Mouse (Mus musculus): ENCODE measurements around the gene Gli3.

The Gli3 gene

DNA sequence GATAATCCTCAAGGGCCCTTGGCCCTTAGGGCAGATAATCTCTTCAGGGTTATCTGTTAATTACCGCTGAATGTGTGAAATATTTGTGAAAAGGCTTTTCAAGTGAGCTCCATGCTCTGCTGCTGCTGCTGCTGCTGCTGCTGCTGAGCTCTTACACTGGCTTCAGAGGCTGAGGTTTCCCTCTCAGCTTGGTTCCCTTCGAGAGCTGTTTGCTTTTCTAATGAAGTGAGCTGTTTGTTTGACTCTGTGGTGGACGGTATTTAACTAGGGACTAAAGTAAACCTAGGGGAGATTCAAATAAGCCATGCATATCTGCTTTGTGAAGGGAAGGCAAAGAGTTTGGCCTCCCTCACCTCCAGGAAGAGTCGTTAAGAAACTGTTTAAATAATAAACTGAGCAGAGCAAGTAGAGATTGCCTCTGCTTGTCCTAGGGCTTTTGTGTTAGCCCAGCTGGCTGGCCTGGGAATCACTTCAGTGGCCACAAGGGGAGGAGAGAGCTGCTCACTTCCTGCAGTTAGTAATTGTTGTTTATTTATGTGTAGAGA lies 139.7 kb downstream of the Gli3 start:
- in situ Hi-C loops (cut with MboI; ENCODE audit: low pct_unique_long_range_greater_than_20kb in 1 of 2, low sequenced_read_pairs in 2 of 2, unreplicated experiment in 1 of 2), result no loop called here

DNA sequence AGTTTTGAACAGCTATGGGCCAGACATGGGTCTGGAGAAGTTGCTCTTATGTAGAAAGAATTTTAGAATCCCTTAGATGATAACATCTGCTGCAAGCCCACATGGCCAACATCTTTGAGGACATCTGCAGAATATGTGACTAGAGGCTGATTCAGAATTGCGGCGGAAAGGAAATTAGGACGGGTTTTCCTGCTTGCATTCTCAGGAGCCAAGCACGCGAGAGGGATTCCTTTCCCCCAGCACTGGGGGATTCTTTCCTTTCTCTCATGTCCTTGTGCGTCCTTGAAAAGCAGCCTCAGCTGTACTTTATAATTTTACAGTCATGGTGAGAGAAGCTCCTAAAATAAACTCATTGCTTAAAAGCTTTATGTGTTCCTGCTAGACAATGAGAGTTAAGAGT lies 141.0 kb downstream of the Gli3 start:
- in situ Hi-C loops (cut with MboI; ENCODE audit: low pct_unique_long_range_greater_than_20kb in 1 of 2, low sequenced_read_pairs in 2 of 2, unreplicated experiment in 1 of 2), result no loop called here

DNA sequence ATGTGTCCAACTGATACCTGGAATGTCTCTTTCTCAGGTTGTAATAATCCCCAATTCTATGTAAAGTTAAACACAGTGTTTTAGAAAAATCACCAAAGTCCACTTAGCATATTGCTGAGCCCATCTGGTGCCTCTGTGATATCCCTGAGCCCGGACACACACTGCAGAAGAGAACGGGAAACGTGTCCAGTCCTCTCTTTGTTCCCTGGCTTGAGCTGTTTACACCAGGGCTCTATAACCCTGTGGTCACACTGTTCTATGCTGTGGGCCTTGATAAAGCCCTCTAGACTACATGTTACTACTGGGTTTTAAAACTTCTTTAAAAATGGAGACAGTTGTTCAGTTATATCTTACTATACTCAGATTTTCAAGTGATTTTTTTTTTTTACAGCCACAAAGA lies 154.4 kb downstream of the Gli3 start:
- in situ Hi-C loops (cut with MboI; ENCODE audit: low pct_unique_long_range_greater_than_20kb in 1 of 2, low sequenced_read_pairs in 2 of 2, unreplicated experiment in 1 of 2), result no loop called here

DNA sequence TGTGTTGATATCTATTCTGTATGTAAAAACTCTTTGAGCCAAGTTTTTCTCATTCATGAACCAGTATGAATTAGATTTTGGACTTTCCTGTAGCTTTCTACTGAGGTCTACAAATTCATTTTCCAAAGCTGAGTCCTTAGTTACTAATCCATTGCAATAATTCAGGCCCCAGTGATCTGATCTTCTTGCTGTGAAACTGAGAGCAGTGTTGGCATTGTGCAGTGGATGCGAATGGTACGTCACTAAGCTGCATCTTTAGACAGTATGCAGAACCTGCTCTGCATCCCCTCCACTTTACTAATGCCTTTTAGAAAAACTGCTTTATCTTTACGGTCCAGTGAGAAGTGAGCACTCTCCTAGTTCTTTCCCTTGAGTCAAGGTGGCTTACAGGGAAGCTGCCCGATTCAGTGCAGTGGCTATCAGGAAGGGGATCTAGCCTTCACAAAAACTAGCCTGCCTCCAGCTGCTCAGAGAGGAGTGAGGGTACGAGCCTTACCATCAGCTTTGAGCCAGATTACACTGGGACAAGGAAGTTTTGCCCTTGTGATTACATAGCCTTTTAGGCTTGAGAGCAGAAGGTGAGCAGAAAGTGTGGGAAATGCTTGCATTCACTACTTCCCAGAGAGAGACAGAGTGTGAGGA lies 155.1 kb downstream of the Gli3 start:
- in situ Hi-C loops (cut with MboI; ENCODE audit: low pct_unique_long_range_greater_than_20kb in 1 of 2, low sequenced_read_pairs in 2 of 2, unreplicated experiment in 1 of 2), result no loop called here

DNA sequence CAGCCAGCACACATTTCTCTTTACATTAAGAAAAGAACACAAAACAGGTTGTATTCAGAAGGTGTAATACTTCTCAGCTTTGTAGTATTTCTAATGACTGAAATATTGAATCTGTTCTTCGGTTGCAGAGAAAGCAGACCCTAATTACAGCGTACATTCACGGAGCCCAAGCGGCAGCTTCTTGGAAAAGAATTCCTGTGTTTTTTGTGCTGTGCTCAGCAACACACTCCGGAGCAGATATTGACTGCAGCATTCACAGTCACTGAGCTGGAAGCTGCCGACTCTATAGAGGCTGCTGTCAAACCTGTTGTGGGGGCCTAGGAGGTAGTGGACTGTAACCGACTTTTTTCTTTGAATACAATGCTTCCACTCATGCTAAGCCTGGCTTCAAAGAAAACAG lies 158.0 kb downstream of the Gli3 start:
- in situ Hi-C loops (cut with MboI; ENCODE audit: low pct_unique_long_range_greater_than_20kb in 1 of 2, low sequenced_read_pairs in 2 of 2, unreplicated experiment in 1 of 2), result no loop called here

DNA sequence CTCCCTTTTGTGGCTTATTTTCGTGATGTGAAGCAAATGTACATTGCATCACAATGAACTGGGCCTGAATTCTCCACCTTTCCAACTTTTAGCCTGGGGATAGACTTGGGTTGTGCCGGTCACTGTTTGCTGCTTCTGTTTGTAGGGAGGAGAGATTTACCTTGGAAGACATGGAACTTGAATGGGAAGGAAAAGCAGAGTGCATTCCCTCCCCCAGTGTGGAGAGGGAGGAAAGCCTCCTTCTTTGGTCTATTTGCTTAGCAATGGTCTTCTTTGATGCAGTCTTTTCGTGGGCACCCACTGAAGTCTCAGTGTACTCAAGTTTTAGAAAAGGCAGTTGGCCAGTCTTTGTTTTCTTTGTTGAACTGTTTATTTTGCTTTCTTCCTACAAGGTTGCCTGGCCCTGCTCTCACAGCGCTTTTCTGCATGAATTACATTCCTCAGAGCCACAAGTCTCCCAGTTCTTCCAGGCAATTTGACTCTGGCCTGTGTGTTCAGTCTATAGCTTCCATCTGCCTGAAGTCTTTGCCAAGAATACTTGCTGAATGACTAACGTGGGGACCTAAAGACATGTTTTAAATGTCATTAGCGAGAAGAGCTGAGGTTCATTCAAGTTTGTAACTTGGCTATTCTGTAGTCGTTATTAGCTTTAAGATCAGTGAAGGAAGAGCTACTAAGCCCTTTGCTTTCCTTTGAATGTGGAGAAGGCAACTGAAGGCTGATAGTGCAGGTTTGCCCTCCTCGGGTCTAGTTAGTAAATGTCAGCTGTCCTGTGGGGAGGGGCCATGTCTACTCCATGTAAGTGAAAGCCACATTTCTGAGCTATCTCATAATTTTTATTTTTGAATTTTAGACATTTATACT lies 161.7 kb downstream of the Gli3 start:
- in situ Hi-C loops (cut with MboI; ENCODE audit: low pct_unique_long_range_greater_than_20kb in 1 of 2, low sequenced_read_pairs in 2 of 2, unreplicated experiment in 1 of 2), result no loop called here

DNA sequence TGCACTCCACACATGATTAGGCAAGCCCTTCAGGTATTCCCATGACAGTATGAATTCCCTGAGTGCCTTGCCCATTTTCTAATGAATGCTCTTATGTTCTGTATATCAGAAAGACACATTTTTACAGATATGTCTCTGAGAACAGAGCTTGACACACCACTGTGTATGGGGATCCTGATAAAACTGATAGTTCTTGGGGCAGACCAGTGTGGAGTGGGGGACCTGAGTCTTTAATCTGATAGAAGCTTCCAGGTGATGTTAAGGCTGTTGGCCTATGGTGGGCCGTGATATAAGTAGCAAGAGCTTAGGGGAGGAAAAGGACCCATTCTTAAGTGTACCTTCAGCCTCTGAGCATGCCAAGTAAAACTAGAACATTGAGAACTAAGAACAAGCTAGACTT lies 178.5 kb downstream of the Gli3 start:
- in situ Hi-C loops (cut with MboI; ENCODE audit: low pct_unique_long_range_greater_than_20kb in 1 of 2, low sequenced_read_pairs in 2 of 2, unreplicated experiment in 1 of 2), result no loop called here

DNA sequence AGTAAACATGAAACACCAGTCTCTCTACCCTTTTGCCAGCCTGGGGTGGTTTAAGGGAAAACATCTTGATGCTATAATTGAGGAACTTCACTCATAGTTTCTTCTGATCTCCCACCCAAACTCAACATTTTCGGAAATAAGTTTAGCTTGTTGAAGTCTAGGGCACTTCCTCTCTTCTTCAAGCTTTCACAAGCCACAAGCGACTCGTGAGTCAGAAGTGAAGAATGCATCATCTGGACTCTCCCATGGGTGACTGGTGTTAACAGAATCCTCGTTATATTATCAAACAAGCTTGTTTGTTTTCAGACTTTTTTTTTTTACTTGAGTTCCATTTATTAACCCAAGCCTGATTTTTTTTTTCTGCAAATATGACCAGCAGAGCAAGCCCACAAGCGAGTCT lies 197.5 kb downstream of the Gli3 start:
- in situ Hi-C loops (cut with MboI; ENCODE audit: low pct_unique_long_range_greater_than_20kb in 1 of 2, low sequenced_read_pairs in 2 of 2, unreplicated experiment in 1 of 2), result no loop called here

DNA sequence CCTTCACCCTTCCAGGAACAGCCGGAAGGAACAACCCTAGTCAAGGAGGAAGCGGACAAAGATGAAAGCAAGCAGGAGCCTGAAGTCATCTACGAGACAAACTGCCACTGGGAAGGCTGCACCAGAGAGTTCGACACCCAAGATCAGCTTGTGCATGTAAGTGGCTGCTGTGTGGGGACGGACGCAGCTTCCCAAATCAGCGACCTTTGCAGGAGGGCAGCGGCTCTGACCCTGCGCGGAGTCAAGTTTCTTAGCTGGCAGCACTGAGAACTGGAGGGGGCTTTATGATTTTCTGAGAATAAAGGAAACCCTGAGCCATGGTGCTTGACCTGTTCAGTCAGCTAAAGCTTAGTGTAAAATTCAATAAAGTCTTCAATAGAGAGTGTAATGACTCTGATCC lies 199.3 kb downstream of the Gli3 start:
- in situ Hi-C loops (cut with MboI; ENCODE audit: low pct_unique_long_range_greater_than_20kb in 1 of 2, low sequenced_read_pairs in 2 of 2, unreplicated experiment in 1 of 2), result no loop called here

DNA sequence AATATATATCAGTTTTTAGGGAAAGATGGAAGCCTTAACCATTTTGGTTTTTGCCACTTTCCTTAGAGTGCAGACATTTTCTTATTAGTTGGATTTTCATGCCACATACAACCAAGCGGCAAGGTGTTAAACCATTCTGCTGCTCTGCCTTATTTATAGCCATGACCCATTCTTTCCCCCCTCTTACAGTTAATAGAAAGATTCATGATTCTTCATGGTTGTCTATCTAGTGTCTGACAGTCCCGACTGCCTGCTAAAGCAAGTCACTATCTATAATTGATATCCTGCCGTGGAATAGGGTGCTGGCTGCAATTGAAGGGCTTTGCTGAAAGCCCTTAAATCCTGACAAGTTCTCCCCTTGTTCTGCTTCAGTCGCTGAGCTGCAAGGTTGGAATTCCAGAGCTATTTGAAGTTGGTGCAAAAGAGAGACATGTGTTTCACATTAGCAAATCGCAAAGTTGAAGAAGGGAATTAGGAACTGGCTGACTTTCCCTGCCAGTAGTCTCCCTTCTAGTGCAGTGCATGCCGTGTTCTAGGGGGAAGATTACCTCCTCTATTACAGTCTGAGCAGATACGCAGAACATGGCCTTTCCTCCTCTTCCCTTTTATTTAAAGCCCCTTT lies 201.7 kb downstream of the Gli3 start:
- in situ Hi-C loops (cut with MboI; ENCODE audit: low pct_unique_long_range_greater_than_20kb in 1 of 2, low sequenced_read_pairs in 2 of 2, unreplicated experiment in 1 of 2), result no loop called here

DNA sequence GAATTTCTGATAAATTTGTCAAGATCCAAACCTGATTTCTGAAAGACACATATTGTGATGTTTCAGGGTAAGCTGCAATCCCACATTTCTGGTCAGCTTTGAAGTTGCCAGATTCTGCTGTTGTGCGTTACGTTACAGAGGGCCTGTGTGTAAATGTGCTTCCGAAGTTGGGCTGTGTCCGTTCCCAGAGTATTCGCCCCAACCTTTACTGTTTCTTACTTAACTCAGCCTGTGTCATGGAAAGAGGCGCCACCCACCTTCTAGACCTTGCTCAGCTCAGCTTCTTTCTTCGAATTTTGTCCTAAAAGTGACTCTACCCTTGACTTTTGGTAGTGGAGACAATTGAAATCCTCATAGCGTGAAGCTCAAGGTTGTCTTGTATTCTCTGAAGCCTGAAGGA lies 202.5 kb downstream of the Gli3 start:
- in situ Hi-C loops (cut with MboI; ENCODE audit: low pct_unique_long_range_greater_than_20kb in 1 of 2, low sequenced_read_pairs in 2 of 2, unreplicated experiment in 1 of 2), result no loop called here

DNA sequence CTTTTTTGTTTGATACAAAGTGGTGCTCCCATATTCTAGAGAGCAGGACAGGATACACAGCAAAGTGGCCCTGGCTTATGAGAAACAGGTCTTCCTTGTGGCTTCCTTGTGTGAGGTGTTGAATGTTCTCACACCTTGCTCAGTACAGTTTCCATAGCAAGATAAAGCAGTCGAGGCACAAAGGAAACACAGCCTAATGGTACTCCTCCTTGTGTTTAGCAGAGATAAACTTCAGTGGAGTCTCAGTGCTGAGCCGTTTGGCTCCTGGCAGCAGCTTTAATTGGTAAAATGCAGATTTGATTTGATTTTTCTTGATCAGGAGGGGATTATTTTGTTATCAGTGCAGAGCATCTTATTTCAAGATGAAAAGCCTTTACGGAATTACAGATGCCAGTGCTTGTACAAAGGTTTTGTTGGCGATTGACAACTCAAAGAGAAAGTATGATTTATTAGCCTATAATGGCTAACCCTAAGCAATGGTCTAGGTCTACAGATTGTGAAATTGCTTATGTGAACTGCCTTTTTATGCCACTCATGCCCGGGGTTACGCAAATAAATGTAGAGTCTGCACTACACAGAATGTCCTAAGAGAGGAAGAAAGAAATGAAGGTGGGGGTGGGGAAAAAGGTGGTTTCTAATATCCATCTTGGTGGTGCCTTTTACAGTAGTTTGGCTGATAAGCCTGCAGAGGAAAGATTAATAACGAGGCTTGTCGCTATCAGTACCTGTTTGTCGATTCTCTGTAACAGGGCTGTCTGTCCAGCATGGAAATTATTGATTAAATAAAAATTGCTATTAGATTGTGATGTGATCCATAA lies 207.3 kb downstream of the Gli3 start:
- in situ Hi-C loops (cut with MboI; ENCODE audit: low pct_unique_long_range_greater_than_20kb in 1 of 2, low sequenced_read_pairs in 2 of 2, unreplicated experiment in 1 of 2), result no loop called here

DNA sequence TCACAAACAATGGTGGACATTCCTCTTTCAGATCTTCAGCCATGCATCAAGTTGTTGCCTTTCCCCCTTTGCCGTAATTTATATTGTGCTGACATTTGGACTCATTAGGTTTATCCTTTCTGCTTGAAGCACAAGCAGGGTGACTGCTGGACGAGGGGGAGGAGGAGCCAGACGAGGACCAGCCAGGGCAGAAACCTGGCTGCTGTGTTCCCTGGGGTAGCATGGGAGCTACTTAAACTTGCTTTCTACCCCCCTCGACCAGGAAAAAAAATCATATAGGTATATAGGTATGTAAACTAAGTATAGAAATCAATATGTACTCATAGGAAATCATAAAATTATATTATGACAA lies 207.9 kb downstream of the Gli3 start:
- in situ Hi-C loops (cut with MboI; ENCODE audit: low pct_unique_long_range_greater_than_20kb in 1 of 2, low sequenced_read_pairs in 2 of 2, unreplicated experiment in 1 of 2), result no loop called here

DNA sequence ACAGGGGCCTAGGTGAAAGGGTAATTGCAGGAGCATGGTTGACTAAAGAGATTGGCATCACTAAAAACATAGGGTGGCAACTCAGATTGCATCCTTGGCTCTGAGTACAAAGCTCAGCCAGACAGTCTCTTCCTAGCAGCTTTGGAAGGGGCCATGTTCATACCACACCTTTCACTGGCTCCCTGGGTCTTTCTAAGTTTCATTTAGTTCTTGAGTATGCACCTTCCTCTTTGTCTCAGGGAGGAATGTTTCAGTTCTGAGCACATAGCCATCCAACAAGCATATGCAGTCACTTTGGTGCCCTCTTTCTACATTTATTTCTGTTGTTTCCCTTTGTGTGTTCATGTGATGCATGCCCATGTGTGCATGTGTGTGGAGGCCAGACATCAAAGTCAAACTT lies 212.4 kb downstream of the Gli3 start:
- in situ Hi-C loops (cut with MboI; ENCODE audit: low pct_unique_long_range_greater_than_20kb in 1 of 2, low sequenced_read_pairs in 2 of 2, unreplicated experiment in 1 of 2), result no loop called here

DNA sequence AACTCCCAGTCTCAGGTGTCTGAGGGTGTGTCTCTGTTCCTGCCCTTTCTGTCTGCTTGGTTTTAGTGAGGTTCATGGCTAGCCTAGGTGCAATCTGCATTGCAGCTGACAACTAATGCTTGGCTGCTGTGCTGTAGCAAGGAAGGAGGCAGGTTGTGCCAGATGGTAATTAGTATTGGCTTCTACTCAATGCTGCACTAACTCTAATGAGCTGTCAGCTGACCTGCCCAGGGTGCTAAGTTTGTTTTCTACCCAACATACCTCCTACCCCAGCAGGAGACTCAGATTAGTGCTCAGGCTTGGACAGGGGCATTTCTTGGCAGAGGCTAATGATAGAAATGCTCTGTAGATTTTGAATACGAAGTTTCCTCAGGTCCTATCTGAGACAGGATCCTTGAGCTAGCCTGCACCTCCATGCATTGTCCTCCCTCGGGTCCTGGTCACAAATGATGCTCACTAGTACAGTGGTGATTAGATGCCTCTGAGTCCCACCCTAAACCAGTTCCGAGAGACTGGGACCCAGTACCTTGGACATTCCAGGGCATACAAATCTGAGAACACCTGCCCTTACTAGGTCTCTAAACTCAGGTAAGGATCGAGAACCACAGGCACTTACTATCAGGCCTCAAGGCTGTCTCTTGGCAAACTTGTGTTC lies 214.2 kb downstream of the Gli3 start:
- in situ Hi-C loops (cut with MboI; ENCODE audit: low pct_unique_long_range_greater_than_20kb in 1 of 2, low sequenced_read_pairs in 2 of 2, unreplicated experiment in 1 of 2), result no loop called here

DNA sequence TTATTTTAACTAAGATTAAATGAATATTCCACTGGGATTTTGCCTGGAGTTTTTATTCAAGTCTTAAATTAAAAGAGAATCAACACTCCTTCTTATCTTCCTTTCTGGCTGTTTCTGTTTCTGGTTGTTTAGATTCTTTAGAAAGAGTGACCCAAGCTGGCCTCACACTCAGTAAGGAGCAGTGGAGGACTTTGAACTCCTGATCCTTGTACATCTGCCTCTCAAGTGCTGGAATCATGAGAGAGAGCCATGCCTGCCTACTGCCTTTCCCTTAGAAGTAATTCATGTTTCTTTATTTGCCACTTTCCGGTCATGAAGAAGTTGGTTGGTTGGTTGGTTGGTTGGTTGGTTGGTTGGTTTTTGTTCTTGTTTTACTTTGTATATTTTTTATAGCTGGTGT lies 218.5 kb downstream of the Gli3 start:
- in situ Hi-C loops (cut with MboI; ENCODE audit: low pct_unique_long_range_greater_than_20kb in 1 of 2, low sequenced_read_pairs in 2 of 2, unreplicated experiment in 1 of 2), result no loop called here

DNA sequence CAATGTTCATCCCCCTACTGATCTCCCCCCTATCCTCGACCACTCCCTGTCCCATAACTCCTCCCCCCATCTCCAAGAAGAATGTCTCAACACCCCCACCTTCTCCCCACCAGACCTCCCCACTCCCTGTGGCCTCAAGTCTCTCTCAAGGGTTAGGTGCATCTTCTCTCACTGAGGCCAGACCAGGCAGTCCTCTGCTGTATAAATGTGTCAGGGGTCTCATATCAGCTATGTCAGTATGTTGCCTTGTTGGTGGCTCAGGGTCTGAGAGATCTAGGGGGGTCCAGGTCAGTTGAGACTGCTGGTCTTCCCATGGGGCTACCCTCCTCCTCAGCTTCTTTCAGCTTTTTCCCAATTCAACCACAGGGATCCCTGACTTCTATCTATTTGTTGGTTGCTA lies 220.0 kb downstream of the Gli3 start:
- in situ Hi-C loops (cut with MboI; ENCODE audit: low pct_unique_long_range_greater_than_20kb in 1 of 2, low sequenced_read_pairs in 2 of 2, unreplicated experiment in 1 of 2), result no loop called here

DNA sequence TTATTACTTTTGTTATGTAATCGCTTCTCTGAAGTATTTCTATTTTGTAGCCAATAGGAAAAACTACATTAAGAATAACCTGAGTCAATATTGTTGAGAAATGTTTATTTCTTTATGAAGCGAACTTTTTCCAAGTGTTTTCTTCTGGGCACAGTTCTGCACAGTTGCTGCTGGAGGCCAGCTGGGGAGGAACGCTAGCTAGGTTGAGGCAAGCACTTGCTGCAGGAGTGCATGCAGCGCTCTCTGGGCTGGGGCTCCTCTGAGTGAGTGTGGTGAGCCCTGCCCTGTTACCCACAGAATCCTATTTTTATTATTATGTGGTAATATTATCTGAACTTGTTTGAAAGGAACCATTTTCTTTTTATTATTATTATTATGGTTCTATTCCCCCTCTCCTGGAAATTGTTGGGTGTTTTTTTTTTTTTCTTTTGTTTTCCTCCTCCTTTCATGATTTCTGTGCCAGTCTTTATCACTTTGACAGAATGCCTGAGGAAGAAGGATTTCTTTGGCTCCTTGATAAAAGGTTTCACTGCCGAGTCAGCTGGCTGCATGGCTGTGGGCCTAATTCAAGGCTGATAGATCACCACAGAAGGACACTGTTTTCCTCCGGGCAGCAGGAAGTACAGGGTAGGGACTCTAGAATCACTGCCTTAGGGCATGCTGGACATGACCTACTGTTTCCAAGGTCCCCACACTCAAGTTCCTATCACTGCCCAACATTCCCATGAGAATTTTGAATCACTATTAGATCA lies 225.2 kb downstream of the Gli3 start:
- in situ Hi-C loops (cut with MboI; ENCODE audit: low pct_unique_long_range_greater_than_20kb in 1 of 2, low sequenced_read_pairs in 2 of 2, unreplicated experiment in 1 of 2), result no loop called here

Measured in mouse embryonic stem cell (cell line).